Mouse (Mus musculus): Measurements from ENCODE around the gene Csrp1. TPM values are rescaled to one million over a fixed set of nuclear protein-coding genes. Genes with fewer than 3 reads are reported as not detected.
A peak's percentile ranks its signal among the peaks of the same experiment; 100 is the strongest.

The Csrp1 gene
- polyA plus RNA-seq, 1 experiment from 2014 or later: 229 TPM

DNA sequence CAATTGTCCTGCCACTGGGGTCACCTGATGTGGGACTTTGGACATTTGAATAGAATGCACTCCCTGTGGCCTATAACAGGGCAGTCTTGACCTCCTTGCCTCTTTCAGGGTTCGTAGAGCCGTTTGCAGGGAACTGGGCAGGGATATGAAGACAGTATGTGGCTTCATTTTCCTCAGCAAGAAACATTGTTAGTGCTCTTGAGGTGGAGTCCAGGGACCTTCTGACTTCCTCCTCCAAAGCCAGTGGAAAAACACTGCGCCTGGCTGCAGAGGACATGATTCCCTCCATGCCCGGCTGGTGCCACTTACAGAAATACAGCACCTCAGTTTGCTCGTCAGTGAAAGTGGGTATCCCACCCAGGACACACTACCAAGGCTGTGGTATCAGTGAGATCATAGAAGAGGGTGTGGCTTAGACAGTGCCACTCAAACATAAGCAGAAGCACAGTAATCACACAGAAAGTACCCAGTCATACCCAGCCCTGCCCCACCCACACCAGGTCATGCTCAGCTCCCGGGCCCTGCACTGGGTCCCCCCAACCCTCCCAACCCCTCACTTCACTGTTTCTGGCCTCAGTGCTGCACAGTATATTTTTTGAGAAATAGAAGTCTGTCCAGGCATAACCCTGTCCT, 29.0 kb upstream of the Csrp1 start:
- H3K4me3 ChIP-seq (replicated peaks; ENCODE audit: low read length): no peak overlapping the region
- WGBS: 74% methylated on average over 6 of the region's 6 CpGs
- no peaks in the 10 kb centered on the region for H3K27me3 ChIP-seq (ENCODE audit: control insufficient read depth, insufficient read depth, low read length)
- H3K36me3 ChIP-seq (ENCODE audit: control insufficient read depth, insufficient read depth, low read length): no peaks in the 10 kb centered on the region
- no peak overlapping the region for H3K4me2 ChIP-seq (ENCODE audit: low read depth, low read length)
- H3K4me1 ChIP-seq (ENCODE audit: control insufficient read depth, insufficient read depth, low read length): peaks cover 15% of the 10 kb centered on the region
- peak overlapping the region; percentile 72 for H3K27ac ChIP-seq (ENCODE audit: low read length)
- H3K9ac ChIP-seq (ENCODE audit: low read length): peak overlapping the region; percentile 22; the same call in 1 of the 2 replicates
- H3K9me3 ChIP-seq (replicated peaks; ENCODE audit: control insufficient read depth, low read length): no peaks in the 10 kb centered on the region
- no peak for ATAC-seq (ENCODE audit: insufficient read depth, low FRiP score)

DNA sequence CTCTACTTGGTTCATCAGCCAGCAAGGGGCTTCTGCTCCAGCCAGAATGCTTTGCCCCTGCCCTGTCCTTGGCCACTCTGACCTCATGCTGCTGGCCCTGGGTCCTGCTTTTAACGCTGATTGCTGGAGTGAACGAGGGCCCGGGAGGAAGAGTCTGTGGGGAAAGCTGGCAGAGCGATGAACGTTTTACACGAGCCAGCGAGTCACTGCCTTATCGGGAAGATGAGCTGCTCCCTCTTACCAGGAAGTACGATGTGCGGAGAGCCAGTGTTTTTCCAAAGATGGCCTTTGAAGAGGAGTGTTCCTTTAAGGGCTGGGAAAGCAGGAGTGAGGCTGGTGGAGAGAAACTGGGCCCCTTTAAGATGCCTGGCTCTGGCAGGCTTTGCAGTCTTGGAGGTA, 28.4 kb upstream of the Csrp1 start:
- no peaks in the 10 kb centered on the region for H3K27me3 ChIP-seq (ENCODE audit: control insufficient read depth, insufficient read depth, low read length)
- peak overlapping the region; percentile 72 for H3K27ac ChIP-seq (ENCODE audit: low read length)
- H3K36me3 ChIP-seq (ENCODE audit: control insufficient read depth, insufficient read depth, low read length): no peaks in the 10 kb centered on the region
- H3K4me2 ChIP-seq (ENCODE audit: low read depth, low read length): no peak overlapping the region
- no peak for ATAC-seq (ENCODE audit: insufficient read depth, low FRiP score)
- H3K4me3 ChIP-seq (replicated peaks; ENCODE audit: low read length): no peak overlapping the region
- H3K4me1 ChIP-seq (ENCODE audit: control insufficient read depth, insufficient read depth, low read length): peaks cover 15% of the 10 kb centered on the region
- no peaks in the 10 kb centered on the region for H3K9me3 ChIP-seq (replicated peaks; ENCODE audit: control insufficient read depth, low read length)
- 32% methylated on average over 10 of the region's 10 CpGs for WGBS
- peak overlapping the region; percentile 22; the same call in 1 of the 2 replicates for H3K9ac ChIP-seq (ENCODE audit: low read length)

DNA sequence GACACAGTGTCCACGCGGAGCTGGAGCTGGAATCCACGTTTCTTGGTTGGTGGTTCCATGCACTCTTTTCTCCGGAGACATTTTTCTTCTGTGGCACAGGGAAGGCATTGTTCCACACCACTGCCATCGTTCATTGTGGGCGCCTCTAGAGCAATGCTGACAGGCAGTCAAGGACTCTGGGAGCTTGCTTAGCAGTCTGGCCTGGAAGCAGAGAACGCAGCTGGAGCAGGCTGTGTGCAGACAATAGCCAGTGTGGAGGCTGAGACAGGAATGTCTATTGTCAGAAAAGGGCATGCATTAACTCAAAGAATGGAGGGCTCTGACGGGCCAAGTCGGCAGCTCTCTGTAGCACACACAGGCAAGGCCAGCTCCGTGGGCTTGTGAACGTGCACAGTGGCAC, 25.7 kb upstream of the Csrp1 start:
- no peak overlapping the region for H3K9ac ChIP-seq (ENCODE audit: low read length)
- no peak overlapping the region for H3K4me3 ChIP-seq (replicated peaks; ENCODE audit: low read length)
- no peaks in the 10 kb centered on the region for H3K9me3 ChIP-seq (replicated peaks; ENCODE audit: control insufficient read depth, low read length)
- no peaks in the 10 kb centered on the region for H3K27me3 ChIP-seq (ENCODE audit: control insufficient read depth, insufficient read depth, low read length)
- WGBS: 66% methylated on average over 11 of the region's 11 CpGs
- H3K4me2 ChIP-seq (ENCODE audit: low read depth, low read length): no peak overlapping the region
- no peak for ATAC-seq (ENCODE audit: insufficient read depth, low FRiP score)
- no peaks in the 10 kb centered on the region for H3K36me3 ChIP-seq (ENCODE audit: control insufficient read depth, insufficient read depth, low read length)
- H3K27ac ChIP-seq (ENCODE audit: low read length): no peak overlapping the region
- H3K4me1 ChIP-seq (ENCODE audit: control insufficient read depth, insufficient read depth, low read length): peaks cover 17% of the 10 kb centered on the region

DNA sequence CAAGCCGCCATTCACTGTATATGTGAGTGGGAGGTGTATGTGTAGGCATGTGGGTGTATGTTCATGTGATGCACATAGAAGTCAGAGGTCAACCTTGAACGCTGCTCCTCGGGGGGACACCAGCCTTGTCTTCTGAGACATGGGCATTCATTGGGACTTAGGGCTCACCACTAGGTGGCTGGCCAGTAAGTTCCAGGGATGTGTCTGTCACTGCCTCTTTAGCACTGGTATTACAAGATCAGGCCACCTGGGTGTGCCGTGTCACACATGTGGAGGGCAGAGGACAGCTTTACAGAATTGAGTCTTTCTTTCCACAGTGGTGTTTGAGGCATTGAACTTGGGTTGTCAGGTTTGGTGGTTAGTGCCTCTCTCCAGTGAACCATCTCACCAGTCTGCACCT, 22.4 kb upstream of the Csrp1 start:
- WGBS: 80% methylated on average over 4 of the region's 4 CpGs
- Histone ChIP-seq H3K9ac (ENCODE audit: low read length) (no peak overlapping the region), H3K27ac (ENCODE audit: low read length) (no peak overlapping the region), H3K27me3 (ENCODE audit: control insufficient read depth, insufficient read depth, low read length) (no peaks in the 10 kb centered on the region), H3K4me2 (ENCODE audit: low read depth, low read length) (no peak overlapping the region), H3K9me3 (replicated peaks; ENCODE audit: control insufficient read depth, low read length) (no peaks in the 10 kb centered on the region), H3K36me3 (ENCODE audit: control insufficient read depth, insufficient read depth, low read length) (no peaks in the 10 kb centered on the region), H3K4me1 (ENCODE audit: control insufficient read depth, insufficient read depth, low read length) (peaks cover 12% of the 10 kb centered on the region), H3K4me3 (replicated peaks; ENCODE audit: low read length) (no peak overlapping the region)
- ATAC-seq (ENCODE audit: insufficient read depth, low FRiP score): no peak

DNA sequence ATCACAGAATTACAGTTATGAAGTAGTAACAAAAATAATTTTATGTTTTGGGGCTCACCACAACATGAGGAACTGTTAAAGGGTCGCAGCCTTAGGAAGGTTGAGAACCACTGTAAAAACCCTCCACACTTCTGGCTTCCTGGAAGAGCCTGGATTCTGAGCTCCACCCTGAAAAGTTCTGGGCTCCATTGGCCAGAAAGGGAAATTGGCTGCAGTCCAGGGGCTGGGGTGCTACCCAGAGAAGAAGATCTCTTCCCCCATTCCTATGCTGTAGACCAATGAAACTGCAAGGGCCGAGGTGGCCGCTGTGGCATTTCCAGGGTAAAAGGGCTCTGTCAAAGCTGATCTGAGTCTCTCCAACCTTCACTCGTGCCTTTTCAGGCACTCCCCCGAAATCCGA, 21.8 kb upstream of the Csrp1 start:
- Histone ChIP-seq H3K4me1 (ENCODE audit: control insufficient read depth, insufficient read depth, low read length) (peaks cover 12% of the 10 kb centered on the region), H3K36me3 (ENCODE audit: control insufficient read depth, insufficient read depth, low read length) (no peaks in the 10 kb centered on the region), H3K9ac (ENCODE audit: low read length) (0 out of 2 replicates have a peak overlapping the region, but pooled peaks have one; percentile 39), H3K4me2 (ENCODE audit: low read depth, low read length) (no peak overlapping the region), H3K9me3 (replicated peaks; ENCODE audit: control insufficient read depth, low read length) (no peaks in the 10 kb centered on the region), H3K27me3 (ENCODE audit: control insufficient read depth, insufficient read depth, low read length) (no peaks in the 10 kb centered on the region), H3K27ac (ENCODE audit: low read length) (peak overlapping the region; percentile 14; the same call in 1 of the 2 replicates), H3K4me3 (replicated peaks; ENCODE audit: low read length) (no peak overlapping the region)
- 37% methylated on average over 6 of the region's 6 CpGs for WGBS
- no peak for ATAC-seq (ENCODE audit: insufficient read depth, low FRiP score)

DNA sequence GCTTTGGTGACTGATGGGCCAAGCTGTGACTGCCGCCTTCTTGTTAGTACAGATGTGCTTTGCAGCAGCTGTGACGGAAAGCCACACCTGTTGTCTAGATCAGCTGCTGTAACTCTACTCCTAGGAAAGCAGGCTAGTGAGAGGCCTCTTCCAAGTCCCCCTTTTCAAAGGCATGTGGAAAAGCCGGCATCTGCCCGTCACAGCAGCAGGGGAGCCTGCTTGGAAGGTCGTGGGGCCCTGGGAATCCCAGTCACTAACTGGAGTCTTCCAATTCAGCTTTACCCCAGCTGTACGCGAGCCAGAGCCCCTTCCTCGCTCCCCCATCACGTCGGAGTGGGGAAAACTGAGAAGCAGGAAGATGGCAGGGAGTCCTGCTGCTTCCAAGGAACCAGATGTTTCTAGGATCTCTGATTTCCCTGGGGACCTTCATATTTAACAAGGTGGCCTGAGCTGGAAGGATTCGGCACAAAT, 21.4 kb upstream of the Csrp1 start:
- no peaks in the 10 kb centered on the region for H3K36me3 ChIP-seq (ENCODE audit: control insufficient read depth, insufficient read depth, low read length)
- peaks cover 12% of the 10 kb centered on the region for H3K4me1 ChIP-seq (ENCODE audit: control insufficient read depth, insufficient read depth, low read length)
- no peak for ATAC-seq (ENCODE audit: insufficient read depth, low FRiP score)
- H3K27me3 ChIP-seq (ENCODE audit: control insufficient read depth, insufficient read depth, low read length): no peaks in the 10 kb centered on the region
- H3K27ac ChIP-seq (ENCODE audit: low read length): peak overlapping the region; percentile 14; the same call in 1 of the 2 replicates
- no peaks in the 10 kb centered on the region for H3K9me3 ChIP-seq (replicated peaks; ENCODE audit: control insufficient read depth, low read length)
- H3K4me2 ChIP-seq (ENCODE audit: low read depth, low read length): peak overlapping the region; percentile 65
- peak overlapping the region; percentile 39; the same call in 1 of the 2 replicates for H3K9ac ChIP-seq (ENCODE audit: low read length)
- no peak overlapping the region; the same call in 1 of the 2 replicates for H3K4me3 ChIP-seq (replicated peaks; ENCODE audit: low read length)
- WGBS: 20% methylated on average over 11 of the region's 11 CpGs

DNA sequence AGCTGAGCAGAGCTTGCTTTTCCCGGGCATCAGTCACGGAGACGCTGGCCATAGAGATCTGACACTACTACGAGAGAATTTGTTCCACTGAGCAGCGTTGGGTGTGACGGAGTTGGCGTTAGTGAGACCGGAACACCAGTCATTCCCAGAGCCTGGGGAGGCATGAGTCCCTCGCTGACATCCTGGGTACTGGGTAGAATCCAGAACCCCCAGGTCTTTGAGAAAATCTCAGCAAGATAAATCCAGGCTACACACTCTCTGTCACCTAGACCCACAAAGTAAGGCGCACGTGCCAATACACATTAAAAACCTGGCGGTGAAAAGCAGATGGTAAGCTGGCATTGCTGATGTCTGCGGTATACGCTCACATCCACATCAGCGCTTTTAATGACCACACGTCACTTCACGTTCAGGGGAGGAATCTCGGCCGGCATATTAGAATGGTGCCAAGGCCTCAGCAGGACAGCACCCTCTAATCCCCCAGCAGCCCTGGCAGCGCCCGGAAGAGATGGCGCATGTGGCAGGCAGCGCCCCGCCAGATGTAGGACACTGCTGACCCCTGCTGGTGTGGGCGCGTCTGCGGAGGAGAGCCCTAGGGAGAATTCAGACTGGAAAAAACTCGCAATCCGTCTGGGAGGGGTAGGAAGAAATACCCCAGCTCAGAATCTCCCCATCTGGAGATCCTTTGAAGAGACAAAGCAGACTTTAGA, 20.7 kb upstream of the Csrp1 start:
- no peaks in the 10 kb centered on the region for H3K9me3 ChIP-seq (replicated peaks; ENCODE audit: control insufficient read depth, low read length)
- H3K27me3 ChIP-seq (ENCODE audit: control insufficient read depth, insufficient read depth, low read length): no peaks in the 10 kb centered on the region
- peak overlapping the region; percentile 39 for H3K9ac ChIP-seq (ENCODE audit: low read length)
- WGBS: 4% methylated on average over 29 of the region's 29 CpGs
- peaks cover 12% of the 10 kb centered on the region for H3K4me1 ChIP-seq (ENCODE audit: control insufficient read depth, insufficient read depth, low read length)
- peak overlapping the region; percentile 36 for H3K4me3 ChIP-seq (replicated peaks; ENCODE audit: low read length)
- H3K27ac ChIP-seq (ENCODE audit: low read length): no peak overlapping the region
- peak overlapping the region; percentile 65 for H3K4me2 ChIP-seq (ENCODE audit: low read depth, low read length)
- no peaks in the 10 kb centered on the region for H3K36me3 ChIP-seq (ENCODE audit: control insufficient read depth, insufficient read depth, low read length)
- ATAC-seq (ENCODE audit: insufficient read depth, low FRiP score): peak; percentile 67; the same call in 1 of the 2 replicates

DNA sequence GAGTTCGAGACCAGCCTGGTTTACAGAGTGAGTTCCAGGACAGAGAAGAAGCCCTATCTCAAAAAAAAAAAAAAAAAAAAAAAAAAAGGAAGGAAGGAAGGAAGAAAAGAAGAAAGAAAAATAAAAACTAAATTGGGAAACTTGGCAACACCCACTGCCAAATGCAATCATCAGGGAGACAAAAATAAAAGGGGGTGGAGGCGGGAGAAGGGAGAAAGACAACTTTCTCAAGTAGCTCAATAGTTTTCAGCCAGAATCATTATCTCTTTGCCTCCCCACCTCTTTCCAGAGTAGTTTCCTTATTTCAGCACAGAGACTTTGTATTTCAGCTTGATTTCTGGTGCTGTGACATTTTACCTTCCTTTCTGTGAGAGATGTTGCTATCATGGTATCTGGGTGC, 20.0 kb upstream of the Csrp1 start:
- 49% methylated on average over 2 of the region's 2 CpGs for WGBS
- no peak overlapping the region for H3K27ac ChIP-seq (ENCODE audit: low read length)
- no peak overlapping the region for H3K4me3 ChIP-seq (replicated peaks; ENCODE audit: low read length)
- H3K9ac ChIP-seq (ENCODE audit: low read length): no peak overlapping the region
- peak overlapping the region; percentile 65 for H3K4me2 ChIP-seq (ENCODE audit: low read depth, low read length)
- peaks cover 12% of the 10 kb centered on the region for H3K4me1 ChIP-seq (ENCODE audit: control insufficient read depth, insufficient read depth, low read length)
- no peaks in the 10 kb centered on the region for H3K27me3 ChIP-seq (ENCODE audit: control insufficient read depth, insufficient read depth, low read length)
- H3K9me3 ChIP-seq (replicated peaks; ENCODE audit: control insufficient read depth, low read length): no peaks in the 10 kb centered on the region
- no peaks in the 10 kb centered on the region for H3K36me3 ChIP-seq (ENCODE audit: control insufficient read depth, insufficient read depth, low read length)
- ATAC-seq (ENCODE audit: insufficient read depth, low FRiP score): no peak

DNA sequence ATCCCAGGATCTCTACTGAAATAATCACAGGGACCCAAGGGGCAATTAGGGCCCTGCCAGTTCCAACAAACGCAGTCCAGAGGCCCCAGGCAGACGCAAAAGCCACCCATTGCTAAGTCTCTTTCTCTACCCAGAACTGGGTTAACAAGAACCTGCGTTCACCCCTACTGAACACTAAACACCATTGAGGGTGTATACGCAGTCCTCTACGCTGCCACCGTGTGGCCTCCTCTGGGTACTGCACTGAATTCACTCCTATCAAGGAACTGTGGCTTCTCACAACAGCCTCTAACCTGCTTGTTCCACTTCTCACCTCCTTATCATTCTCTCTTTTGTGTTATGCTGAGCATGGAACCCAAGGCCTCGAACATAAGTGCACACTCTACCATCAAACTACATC, 19.3 kb upstream of the Csrp1 start:
- peak; percentile 28; the same call in 1 of the 2 replicates for ATAC-seq (ENCODE audit: insufficient read depth, low FRiP score)
- H3K9ac ChIP-seq (ENCODE audit: low read length): no peak overlapping the region
- H3K36me3 ChIP-seq (ENCODE audit: control insufficient read depth, insufficient read depth, low read length): no peaks in the 10 kb centered on the region
- no peak overlapping the region for H3K4me3 ChIP-seq (replicated peaks; ENCODE audit: low read length)
- H3K27me3 ChIP-seq (ENCODE audit: control insufficient read depth, insufficient read depth, low read length): no peaks in the 10 kb centered on the region
- 1% methylated on average over 7 of the region's 7 CpGs for WGBS
- H3K27ac ChIP-seq (ENCODE audit: low read length): no peak overlapping the region
- H3K4me2 ChIP-seq (ENCODE audit: low read depth, low read length): no peak overlapping the region
- H3K9me3 ChIP-seq (replicated peaks; ENCODE audit: control insufficient read depth, low read length): no peaks in the 10 kb centered on the region
- H3K4me1 ChIP-seq (ENCODE audit: control insufficient read depth, insufficient read depth, low read length): peaks cover 12% of the 10 kb centered on the region

All from stomach, embryonic 16.5 days (tissue).